Mouse (Mus musculus) stomach, postnatal 0 days (tissue): ENCODE measurements at regions not wholly inside any gene's neighbourhood (a gene's known extent, or its start where the extent isn't known, plus 50 kb on each side); places are given as distances from the start of the nearest gene placed in this dataset.

Source experiments
- CTCF ChIP-seq: IDR thresholded peaks from 2 replicates; pipeline ENCODE4 v1.5.1; 2016; ENCODE audit warnings: antibody characterized with exemption, low read depth, mild to moderate bottlenecking, moderate library complexity
- EP300 ChIP-seq: optimal IDR thresholded peaks from 2 replicates; pipeline ENCODE3; 2016; ENCODE audit warnings: antibody characterized with exemption

- TF ChIP-seq CTCF = no peak
- TF ChIP-seq EP300 = no peak
Measured at GRCm38 (mm10) chr6:31624374-31624773, 60.6 kb upstream of the Podxl start.
